Mouse (Mus musculus): Measurements from ENCODE around the gene Ptgis.

Gene Ptgis

GRCm38 (mm10) chr2:167147708-167148107 is 92.7 kb downstream of the Ptgis start:
- DNase-seq: no peak

- DNase-seq: no peak
Measured at GRCm38 (mm10) chr2:167145904-167146303, 94.5 kb downstream of the Ptgis start.

GRCm38 (mm10) chr2:167144439-167145307 is 95.7 kb downstream of the Ptgis start:
- no peak for DNase-seq

GRCm38 (mm10) chr2:167143914-167144313 is 96.5 kb downstream of the Ptgis start:
- DNase-seq: no peak

GRCm38 (mm10) chr2:167142282-167142681 is 98.1 kb downstream of the Ptgis start:
- DNase-seq: no peak

GRCm38 (mm10) chr2:167141810-167142209 is 98.6 kb downstream of the Ptgis start:
- DNase-seq: no peak
